Mouse (Mus musculus) bone marrow, adult 2 months (tissue): ENCODE data around the gene Podxl2.

Experiments used
- CTCF ChIP-seq: fragments of 200-500 bp; IDR thresholded peaks from 2 replicates; pipeline ENCODE4 v1.5.1; 2011; ENCODE audit warnings: low read length, control low read depth; ENCODE audit not compliant: control insufficient read depth, insufficient read depth
- POLR2A ChIP-seq: fragments of 200-500 bp; IDR thresholded peaks from 2 replicates; pipeline ENCODE4 v1.6.1; 2011; ENCODE audit warnings: low read depth, mild to moderate bottlenecking, control low read depth, low read length, borderline replicate concordance; ENCODE audit not compliant: control insufficient read depth

- TF ChIP-seq CTCF (no peak), POLR2A (no peak)
These were observed 17.0 kb downstream of the Podxl2 start for GRCm38 (mm10) chr6:88857830-88858229.
